Mouse (Mus musculus): ENCODE measurements around the gene Gm10490. TPM values are rescaled to one million over a fixed set of nuclear protein-coding genes. Genes with fewer than 3 reads are reported as not detected.
"Not testable (repeated sequence)": the region's sequence is repeated elsewhere in the genome, so short reads cannot be mapped to it uniquely, and the experiment has no call there.

Gm10490 gene
- total RNA-seq (2021): not detected
- long read RNA-seq, experiment 1: 0 reads
- long read RNA-seq, experiment 2: 0 reads

DNA sequence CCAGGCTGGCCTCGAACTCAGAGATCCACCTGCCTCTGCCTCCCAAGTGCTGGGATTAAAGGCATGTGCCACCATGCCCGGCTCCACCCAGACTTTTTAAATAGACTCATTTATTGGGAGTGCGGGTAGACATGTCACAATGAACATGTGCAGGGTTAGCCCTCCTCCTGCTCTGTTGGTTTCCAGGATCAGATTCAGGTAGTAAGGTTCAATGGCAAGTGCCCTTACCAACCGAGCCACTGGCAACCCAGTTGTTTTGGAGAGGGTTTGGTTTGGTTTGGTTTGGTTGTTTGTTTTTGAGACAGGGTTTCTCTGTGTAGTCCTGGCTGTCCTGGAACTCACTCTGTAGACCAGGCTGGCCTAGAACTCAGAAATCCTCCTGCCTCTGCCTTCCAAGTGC lies at the start of gene Gm10490:
TSS of gene Gm10490 (plus strand) at position 301 of the 400 bp plus-strand sequence.
- DNase-seq: not testable (repeated sequence)

DNA sequence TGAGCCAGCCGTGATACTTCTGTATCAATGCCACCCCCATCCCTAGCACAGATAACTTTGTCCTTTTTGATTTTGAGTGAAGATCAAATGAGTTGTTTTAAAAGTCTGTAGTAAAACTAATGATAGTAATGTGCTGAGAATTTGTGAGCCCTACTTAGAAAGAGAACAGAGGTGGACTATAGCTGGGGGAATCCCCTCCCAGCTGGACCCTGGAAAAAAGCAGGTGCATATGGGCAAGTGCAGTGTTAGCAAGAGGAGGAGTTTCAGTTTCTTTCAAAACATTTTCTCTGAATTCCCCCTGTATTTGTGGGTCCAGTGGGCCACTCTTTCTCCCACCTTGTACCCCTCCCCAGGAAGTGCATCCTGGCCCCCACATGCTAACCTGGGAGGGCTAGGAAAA lies 46.2 kb upstream of the Gm10490 start:
- DNase-seq: no peak

DNA sequence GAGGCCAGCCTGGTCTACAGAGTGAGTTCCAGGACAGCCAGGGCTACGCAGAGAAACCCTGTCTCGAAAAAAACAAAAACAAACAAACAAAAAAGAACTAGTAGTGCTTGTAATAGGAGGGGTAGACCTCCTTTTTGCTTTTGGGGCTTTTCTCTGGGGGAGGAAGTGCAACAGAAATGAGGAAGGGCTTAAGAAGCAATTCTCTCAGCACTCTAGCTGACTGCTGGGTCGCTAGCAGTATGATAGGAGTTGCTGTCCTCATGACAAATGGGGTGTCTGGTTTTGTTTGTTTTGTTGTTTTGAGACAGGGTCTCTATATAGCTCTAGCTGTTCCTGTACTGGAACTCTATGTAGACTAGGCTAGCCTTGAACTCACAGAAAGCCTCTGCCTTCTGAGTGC lies 44.8 kb upstream of the Gm10490 start:
- no peak for DNase-seq

DNA sequence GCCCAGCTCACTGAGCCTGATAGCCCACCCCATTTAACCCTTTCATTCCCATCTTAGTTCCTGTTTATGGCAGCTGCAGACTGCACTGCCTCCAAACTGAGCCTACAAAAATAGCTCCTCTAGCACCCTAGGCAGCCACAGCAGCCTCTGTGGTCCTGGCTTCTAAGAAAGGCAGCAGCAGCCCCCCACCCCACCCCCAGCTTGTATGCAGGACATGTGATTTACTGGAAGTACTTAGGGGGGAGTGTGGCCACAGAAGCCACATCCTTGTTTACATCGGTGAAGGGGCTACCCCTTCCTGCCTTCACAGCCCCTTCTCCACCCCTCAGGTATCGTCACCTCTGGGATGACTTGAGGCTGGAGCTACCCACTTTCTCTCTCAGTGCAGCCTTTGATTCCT lies 44.0 kb upstream of the Gm10490 start:
- DNase-seq: no peak

DNA sequence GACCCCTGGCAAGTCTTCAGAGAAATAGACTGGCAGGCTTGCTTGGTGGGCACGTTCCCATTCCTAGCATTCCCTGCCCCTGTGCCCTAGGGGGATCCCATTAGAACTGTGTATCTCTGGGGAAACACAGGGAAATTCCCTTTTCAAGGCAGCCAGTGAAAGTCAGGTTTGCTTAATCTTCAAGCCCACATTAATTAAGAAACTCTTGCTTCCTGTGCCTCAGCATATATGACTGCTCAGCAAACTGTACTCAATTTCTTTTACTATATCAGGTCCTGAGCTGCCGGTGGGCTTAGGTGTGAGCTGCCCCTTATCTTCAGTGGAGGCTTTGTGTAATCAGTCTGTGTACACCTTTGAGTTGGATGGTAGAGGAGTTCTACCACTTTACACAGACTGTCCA lies 43.6 kb upstream of the Gm10490 start:
- no peak for DNase-seq

DNA sequence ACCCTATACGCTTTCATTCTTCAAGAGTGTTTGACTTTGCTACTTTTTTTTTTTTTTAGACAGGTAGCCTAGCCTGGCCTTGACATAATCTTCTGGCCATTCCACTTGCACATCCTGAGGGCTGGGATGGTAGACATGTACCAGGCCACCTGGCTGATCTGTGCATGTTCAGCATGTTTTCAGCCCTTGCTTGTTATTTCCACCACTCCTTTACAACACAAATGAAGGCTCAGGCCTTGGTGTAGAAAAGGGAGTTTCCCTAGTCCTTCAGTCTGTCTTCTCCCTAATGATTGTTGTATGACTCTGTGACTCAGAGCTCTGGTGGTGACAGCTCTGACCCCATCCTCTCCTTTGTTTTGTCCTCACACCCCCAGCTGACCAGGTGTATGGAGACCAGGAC lies 42.2 kb upstream of the Gm10490 start:
- DNase-seq: no peak

DNA sequence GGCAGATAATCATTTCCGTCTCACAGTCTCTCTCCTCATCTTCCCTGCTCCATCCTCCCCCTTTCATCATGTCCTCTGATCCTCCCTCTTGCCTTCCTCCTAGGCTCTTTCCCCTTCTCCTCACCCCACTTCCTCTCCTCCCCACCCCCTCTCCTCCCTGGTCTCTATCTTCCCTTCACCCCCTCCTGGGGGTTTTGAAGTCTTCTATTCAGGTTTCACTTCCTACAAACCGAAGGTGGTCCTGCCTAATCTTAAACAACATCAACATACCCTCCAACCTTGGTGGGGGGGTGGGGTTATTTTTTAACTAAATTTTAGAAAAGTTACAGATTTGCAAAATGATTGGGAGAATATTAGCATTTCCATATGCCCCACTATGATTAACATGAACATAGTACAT lies 40.8 kb upstream of the Gm10490 start:
- no peak for DNase-seq

DNA sequence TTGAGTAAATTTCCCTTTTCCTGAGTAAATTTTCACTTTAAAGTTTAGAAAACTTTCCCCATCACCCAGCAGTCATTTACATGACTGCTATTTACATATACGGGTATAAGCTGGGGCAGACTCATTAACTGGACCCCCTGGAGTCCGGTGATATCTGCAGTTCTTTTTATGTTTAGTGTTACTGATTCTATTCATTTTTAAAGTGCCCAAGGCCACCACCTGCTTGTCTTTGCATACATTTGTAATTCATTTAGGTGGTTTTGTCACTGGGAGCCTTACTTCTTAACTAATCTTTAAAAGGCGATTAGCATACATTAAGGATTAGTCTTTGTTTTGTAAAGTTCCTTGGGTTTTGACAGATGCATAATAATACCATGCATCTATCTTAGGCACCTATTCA lies 39.5 kb upstream of the Gm10490 start:
- no peak for DNase-seq

DNA sequence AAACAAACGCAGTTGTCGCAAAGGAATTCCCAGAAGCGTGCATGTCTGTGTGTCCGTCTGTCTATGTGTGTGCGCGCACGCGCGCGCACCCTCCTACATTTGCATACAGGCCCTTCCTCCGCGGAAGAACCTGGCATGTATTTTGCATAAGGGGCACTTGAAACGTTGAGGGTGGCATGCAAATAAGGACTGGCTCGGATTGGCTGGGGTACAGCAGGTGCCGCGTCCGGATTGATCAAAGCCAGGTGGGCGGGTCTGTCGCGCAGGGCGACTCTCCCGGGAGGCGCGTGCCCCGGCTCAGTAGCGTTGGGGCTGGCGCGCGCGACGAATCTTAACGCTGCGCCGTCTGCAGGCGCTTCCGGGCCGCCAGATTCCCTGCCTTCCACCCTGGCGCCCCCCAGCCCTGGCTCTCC lies 31.3 kb upstream of the Gm10490 start, which contains the start of gene Pim2:
TSS of gene Pim2 (plus strand) at position 256 of the 413 bp plus-strand sequence.
- DNase-seq: peak; percentile 87 to 88

DNA sequence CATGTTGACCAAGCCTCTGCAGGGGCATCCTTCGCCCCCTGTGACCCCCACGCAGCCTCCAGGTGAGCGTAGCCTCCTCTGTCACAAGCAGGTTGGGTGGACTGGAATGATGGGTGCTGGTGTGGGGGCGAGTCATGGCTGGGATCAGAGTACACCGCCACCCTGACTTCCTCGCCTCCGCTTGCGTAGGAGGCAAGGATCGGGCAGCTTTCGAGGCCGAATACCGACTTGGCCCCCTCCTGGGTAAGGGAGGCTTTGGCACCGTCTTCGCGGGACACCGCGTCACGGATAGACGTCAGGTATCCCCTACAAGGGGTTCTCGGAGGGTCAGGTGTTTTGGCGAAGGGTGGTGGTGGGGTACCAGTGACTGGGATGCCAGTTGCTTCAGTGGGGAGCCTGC lies 30.8 kb upstream of the Gm10490 start:
- DNase-seq: peak in 1 of 2 experiments; percentile 33

DNA sequence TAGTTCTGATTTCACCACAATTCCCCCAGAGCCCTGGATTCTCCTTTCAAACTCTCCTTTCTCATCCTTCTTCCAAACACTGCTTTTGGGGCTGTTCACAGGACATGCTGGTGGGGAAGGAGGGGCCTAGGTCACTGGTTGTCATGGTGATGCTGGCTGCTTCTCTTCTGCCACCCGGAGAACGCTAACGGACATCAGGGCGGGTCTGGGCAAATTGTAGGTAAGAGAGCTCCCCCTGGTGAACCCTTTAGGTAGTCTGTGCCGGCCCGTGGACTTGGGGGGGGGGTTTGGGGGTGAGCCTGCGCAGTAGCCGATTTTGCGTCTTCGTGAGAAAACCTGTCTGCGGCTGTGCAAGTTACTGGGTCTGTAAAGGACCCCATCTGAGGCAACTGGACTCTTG lies 29.5 kb upstream of the Gm10490 start:
- DNase-seq: peak; percentile 63 to 73

DNA sequence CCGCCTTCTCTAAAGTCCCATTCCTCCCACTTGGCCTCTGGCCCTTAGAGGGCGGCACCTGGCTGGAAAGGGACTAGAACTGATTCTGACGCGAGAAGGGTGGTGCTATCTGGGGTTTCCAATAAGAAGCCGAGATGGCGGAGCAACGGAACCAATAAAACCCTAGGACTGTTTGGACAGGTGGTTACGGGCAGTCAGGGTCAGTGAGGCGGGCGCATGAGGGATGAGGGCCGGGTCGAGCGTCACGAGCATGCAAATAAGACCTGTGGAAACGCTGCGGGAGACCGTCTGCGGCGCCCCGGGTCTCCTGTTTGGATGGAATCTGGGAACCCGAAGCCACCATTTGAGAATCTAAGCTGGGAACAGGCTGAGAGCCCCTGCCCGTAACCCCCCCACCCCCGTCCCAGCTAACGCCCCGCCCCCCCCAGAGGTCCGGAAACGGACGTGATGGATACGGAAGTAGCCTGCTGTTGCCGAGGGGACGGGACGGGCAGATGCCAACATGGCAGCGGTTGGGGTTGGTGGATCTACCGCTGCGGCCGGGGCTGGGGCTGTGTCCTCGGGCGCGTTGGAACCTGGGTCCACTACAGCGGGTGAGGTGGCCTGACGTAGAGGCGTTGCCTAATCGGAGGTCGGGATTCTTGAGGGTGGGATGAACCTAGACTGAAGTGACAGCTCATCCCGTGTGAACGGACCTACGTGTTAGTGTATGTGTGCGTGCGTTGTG lies 25.3 kb upstream of the Gm10490 start, which contains the start of gene Slc35a2:
TSS of gene Slc35a2 (plus strand) at position 188 of the 727 bp plus-strand sequence.
- DNase-seq: peak; percentile 88

DNA sequence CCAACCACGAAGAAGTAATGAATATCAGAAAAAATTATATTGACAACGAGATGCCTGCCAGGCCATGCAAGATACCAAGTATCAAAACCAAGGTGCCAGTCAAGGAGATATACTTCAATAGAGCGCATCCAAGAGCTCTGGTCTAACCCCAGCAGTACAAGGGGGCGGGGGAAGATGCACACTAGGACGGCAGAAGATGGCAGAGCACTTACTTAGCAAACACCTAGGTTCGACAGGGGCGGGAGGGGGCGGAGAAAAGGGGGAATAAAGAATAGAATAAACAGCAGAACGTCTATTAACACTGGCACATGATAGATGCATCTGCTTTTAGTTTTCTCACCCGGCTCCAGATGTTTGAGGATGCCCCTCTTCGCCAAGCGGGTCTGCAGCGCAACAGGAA lies 11.1 kb upstream of the Gm10490 start:
- no peak for DNase-seq

DNA sequence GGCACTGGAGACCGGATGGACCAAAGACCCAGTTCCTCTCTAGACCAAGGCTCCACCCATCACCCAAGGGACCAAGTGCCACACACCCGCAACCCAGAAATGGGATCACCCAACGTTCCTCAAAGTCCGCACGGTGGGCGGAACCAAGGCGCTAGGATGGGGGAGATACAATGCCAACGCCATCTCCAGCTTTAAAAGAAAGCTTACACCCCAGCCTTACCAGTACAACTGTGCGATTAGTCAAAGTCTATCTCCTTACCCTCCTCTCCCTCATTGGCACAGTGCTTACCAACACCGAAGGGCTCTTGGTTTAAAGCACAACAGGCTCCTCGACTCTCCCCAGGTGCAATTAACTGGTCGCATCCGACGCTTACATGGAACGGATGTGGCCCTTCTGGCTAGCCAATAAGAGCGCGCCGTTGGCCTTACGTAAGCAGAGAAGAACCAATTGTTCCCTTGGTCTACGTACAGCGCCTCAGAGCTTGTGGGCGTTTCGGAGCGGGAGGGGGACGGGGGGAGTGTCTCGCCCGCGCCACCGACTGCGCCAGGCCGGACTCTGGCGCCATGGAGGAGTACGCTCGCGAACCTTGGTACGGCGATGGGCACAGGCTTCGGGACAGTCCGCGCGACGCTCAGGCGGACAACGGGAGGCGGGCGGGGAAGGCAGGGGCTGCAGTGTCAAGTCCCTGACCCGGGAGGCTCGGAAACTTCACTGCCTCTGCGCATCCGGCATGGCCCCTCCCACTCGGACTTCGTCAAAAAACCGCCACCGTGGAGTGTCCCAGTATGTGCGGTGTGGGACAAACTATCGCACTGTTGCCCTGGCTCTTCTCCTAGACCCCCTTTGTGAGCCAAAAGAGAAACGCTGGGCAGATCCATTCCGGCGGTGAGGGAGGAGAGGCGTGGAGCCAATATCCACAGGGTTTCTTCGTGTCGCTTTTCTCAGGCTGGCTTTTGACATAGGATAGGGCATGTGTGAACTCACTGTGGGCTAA lies 10.2 kb upstream of the Gm10490 start, which contains the start of the genes Pqbp1 and Timm17b:
TSS of gene Pqbp1 (minus strand) at position 390 of the 995 bp plus-strand sequence.
TSS of gene Timm17b (plus strand) at position 478 of the 995 bp plus-strand sequence.
- peak; percentile 88 to 89 for DNase-seq

DNA sequence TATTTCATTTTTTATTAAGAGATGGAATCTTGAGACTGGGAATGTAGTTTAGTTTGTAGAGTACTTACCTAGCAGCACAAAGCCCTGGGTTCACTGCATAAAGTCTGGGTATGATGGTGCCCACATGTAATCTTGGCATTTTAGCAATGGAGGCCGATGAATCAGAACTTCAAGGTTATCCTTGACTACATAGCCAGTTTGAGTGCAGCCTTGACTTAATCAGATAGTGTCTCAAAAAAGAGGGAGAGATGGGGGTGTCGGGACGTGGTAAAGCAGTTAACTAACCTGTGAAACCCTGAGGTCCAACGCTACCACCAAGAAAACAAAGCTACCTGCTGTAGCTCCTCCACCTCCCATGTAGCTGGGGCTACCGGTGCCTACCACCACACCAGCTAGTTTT lies 4.9 kb upstream of the Gm10490 start:
- DNase-seq: peak in 1 of 2 experiments; percentile 18

DNA sequence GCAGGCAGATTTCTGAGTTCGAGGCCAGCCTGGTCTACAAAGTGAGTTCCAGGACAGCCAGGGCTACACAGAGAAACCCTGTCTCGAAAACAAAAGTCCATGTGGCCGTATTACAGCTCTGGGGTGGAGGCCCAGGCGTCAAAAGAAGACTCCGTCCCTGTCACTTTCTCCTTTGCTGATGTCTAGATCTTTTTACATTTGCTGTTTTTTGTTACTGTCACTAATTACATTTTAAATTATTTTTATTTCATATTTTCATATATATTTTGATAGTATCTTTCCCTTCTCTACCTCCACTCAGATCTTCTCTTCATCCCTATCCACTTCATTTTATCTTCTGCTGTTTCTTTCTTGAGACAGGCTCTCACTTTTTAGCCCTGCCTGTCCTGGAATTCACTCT lies 1.6 kb upstream of the Gm10490 start, which contains the start of gene Gm10491:
TSS of gene Gm10491 (minus strand) at position 101 of the 400 bp plus-strand sequence.
- DNase-seq: no peak

DNA sequence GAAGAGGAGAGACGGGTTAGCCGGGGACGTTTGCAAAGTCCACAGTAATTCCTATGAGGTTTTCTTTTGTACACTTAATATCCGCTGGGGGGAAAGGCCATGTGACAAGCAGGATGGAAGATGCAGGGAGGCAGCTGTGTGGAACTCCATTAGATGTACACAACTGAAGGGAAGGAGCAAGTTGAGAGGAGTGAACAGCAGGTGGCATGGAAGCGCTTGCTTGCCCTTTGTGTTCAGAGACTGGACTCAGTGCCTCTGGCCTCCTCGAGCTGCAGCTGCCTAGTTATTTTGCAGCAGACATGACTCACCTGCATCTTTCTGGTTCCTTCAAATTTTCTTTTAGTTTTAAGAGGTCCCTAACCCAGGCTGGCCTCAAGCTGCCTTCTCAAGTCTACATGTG lies 1.1 kb downstream of the Gm10490 start:
- DNase-seq: peak in 1 of 2 experiments; percentile 29

DNA sequence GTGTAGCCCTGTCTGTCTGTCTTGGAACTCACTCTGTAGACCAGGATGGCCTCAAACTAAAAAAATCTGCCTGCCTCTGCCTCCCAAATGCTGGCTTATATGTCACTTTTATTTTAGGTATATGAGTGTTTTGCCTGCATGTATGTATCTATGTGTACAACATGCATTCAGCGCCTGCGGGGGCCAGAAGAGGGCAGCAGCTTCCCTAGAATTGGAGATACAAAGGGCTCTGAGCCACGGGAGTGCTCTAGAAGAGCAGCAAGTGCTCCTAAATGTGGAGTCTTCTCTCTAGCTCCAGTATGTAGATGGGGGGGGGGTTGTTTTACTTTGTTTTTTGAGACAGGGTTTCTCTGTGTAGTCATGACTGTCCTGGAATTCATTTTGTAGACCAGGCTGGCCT lies 6.3 kb downstream of the Gm10490 start:
- peak; percentile 44 to 46 for DNase-seq

DNA sequence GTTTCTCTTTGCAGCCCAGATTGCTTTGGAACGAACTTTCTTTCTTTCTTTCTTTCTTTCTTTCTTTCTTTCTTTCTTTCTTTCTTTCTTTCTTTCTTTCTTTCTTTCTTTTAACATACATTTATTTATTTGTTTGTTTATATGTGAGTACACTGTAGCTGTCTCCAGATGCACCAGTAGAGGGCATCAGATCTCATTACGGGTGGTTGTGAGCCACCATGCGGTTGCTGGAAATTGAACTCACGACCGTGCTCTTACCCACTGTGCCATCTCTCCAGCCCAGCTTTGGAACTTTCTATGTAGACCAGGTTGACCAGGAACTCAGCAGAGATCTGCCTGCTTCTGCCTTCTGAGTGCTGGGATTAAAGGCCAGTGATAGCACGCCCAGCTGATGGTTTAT lies 8.6 kb downstream of the Gm10490 start:
- DNase-seq: not testable (repeated sequence)

DNA sequence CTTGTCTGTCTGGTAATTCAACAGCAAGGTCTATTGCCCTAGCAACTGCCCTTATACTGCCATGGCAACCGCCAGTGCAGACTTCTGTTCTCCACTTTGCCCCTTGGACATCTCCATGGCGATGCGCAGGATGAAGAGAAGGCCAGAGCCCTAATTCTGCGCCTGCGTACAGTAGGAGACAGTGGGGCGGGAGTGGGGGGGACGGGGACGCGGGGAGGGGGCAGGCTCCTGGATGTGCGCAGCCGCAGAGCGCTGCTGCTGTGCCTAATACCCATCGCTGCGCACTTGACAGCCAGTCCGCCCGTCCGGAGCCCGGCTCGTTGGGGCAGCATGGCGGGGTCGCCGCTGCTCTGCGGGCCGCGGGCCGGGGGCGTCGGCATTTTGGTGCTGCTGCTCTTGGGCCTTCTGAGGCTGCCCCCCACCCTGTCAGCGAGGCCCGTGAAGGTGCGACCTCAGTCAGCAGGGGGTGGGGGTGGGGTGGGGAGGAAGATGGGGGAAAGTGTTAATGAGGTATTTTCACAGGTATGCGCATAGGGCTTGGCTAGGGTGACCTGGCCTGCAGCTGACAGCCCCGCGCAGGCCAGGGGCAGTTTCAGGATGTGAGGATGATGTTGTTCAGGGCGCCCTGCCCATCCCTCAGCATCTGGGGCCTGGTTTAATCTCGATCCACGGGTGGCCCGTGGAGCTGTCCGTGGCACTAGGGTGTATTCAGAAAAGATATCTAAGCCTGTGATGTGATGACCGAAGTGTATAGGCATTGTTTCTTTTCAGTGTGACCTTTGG lies 10.4 kb downstream of the Gm10490 start, which contains the start of gene Pcsk1n:
TSS of gene Pcsk1n (plus strand) at position 222 of the 783 bp plus-strand sequence.
- DNase-seq: peak in 1 of 2 experiments; percentile 17

DNA sequence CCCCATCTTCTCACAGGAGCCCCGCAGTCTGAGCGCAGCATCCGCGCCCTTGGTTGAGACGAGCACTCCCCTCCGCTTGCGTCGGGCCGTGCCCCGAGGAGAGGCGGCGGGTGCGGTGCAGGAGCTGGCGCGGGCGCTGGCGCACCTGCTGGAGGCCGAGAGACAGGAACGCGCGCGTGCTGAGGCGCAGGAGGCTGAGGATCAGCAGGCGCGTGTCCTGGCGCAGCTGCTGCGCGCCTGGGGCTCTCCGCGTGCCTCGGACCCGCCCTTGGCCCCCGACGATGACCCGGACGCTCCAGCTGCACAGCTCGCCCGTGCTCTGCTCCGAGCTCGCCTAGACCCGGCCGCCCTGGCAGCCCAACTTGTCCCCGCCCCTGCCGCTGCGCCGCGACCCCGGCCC lies 12.7 kb downstream of the Gm10490 start:
- peak in 1 of 2 experiments; percentile 19 for DNase-seq

Data from adrenal gland, postnatal 36 days (tissue).